Mouse (Mus musculus): ENCODE data around the gene B4galnt2.
"Not testable (repeated sequence)": the region's sequence is repeated elsewhere in the genome, so short reads cannot be mapped to it uniquely, and the experiment has no call there.

B4galnt2 gene

GRCm38 (mm10) chr11:95914571-95914991 is at the start of gene B4galnt2:
Gene B4galnt2, minus strand, starts transcription at chr11:95914891.
- no peak for DNase-seq (ENCODE audit: low spot score in 2 of 2)

DNA sequence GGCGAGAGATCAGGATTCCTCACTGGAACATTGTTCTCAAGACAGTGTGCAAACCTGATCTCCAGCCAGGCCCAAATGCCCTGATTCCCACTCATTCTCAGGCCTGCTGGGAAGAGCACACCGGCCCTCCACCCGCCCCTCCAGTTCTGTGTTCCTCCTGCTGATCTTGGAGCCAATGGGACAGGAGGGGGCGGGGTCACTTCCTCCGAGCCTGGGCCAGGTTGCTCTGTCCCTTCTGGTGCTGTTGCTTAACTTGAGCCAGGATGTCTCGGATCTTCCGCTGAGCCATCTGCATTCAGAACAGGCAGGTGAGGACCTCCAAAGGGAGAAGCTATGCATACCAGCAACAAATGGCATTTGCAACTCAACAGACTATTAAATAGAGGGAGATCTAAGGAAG is 48.6 kb upstream of the B4galnt2 start:
- DNase-seq (ENCODE audit: low spot score in 2 of 2): no peak

- peak in 1 of 2 experiments; percentile 14 for DNase-seq (ENCODE audit: low spot score in 2 of 2)
These were observed 44.5 kb upstream of the B4galnt2 start for GRCm38 (mm10) chr11:95959152-95959551.

- no peak for DNase-seq (ENCODE audit: low spot score in 2 of 2)
These were observed 43.6 kb upstream of the B4galnt2 start for GRCm38 (mm10) chr11:95958251-95958650.

- DNase-seq (ENCODE audit: low spot score in 2 of 2): no peak
These were observed 42.7 kb upstream of the B4galnt2 start for GRCm38 (mm10) chr11:95957407-95957806.

GRCm38 (mm10) chr11:95953313-95953712 is 38.6 kb upstream of the B4galnt2 start:
- DNase-seq (ENCODE audit: low spot score in 2 of 2): no peak

GRCm38 (mm10) chr11:95945838-95946472 is 31.3 kb upstream of the B4galnt2 start:
- no peak for DNase-seq (ENCODE audit: low spot score in 2 of 2)

GRCm38 (mm10) chr11:95939828-95940507 is 25.3 kb upstream of the B4galnt2 start:
- DNase-seq (ENCODE audit: low spot score in 2 of 2): peak in 1 of 2 experiments; percentile 5

GRCm38 (mm10) chr11:95936409-95936808 is 21.7 kb upstream of the B4galnt2 start:
- no peak for DNase-seq (ENCODE audit: low spot score in 2 of 2)

- DNase-seq (ENCODE audit: low spot score in 2 of 2): not testable (repeated sequence)
These were observed 17.5 kb upstream of the B4galnt2 start for GRCm38 (mm10) chr11:95932168-95932567.

GRCm38 (mm10) chr11:95926398-95926797 is 11.7 kb upstream of the B4galnt2 start:
- no peak for DNase-seq (ENCODE audit: low spot score in 2 of 2)

GRCm38 (mm10) chr11:95925976-95926375 is 11.3 kb upstream of the B4galnt2 start:
- DNase-seq (ENCODE audit: low spot score in 2 of 2): no peak

- no peak for DNase-seq (ENCODE audit: low spot score in 2 of 2)
These were observed 9.5 kb upstream of the B4galnt2 start for GRCm38 (mm10) chr11:95924215-95924614.

DNA sequence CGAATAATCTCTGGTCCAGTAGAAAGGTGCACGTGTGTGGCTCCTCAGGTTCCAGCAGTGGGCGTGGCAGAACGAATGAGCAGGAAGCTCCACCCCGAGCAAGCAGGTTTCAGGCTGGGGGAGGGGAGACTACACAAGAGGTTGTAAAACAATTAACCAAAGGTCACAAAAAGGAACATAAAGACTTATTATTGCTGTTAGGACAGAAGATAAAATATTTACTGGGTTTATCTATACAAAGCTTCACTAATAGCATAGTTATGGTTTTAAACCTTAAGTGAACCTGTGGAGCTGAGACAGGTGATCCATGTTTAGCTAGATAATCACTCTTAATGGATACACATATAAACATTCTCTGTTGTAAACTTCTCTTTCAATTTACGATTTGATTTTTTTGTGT is 8.8 kb upstream of the B4galnt2 start:
- not testable (repeated sequence) for DNase-seq (ENCODE audit: low spot score in 2 of 2)

GRCm38 (mm10) chr11:95921991-95922621 is 7.4 kb upstream of the B4galnt2 start:
- no peak for DNase-seq (ENCODE audit: low spot score in 2 of 2)

DNA sequence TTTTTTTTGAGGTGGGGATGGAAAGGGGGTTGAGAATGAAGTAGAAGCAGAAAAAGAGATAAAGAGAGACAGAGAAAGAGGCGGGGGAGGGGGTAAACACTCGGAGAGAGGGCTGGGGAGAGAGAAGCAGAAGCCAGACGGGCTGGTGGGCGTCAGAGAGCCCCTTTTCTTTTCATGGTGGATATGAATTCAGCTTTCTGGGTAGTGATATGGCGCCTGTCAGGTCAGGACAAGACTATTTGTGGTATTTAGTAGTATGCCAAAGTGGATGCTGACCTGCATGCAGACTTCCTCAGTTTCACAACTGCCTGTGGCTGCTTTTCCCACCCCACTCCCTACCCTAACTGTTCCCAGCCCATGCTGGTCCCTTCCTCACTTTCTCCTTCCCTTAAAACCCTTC is 1.7 kb upstream of the B4galnt2 start:
- DNase-seq (ENCODE audit: low spot score in 2 of 2): no peak

GRCm38 (mm10) chr11:95915006-95915710 is 467 bp upstream of the B4galnt2 start:
- DNase-seq (ENCODE audit: low spot score in 2 of 2): no peak

DNA sequence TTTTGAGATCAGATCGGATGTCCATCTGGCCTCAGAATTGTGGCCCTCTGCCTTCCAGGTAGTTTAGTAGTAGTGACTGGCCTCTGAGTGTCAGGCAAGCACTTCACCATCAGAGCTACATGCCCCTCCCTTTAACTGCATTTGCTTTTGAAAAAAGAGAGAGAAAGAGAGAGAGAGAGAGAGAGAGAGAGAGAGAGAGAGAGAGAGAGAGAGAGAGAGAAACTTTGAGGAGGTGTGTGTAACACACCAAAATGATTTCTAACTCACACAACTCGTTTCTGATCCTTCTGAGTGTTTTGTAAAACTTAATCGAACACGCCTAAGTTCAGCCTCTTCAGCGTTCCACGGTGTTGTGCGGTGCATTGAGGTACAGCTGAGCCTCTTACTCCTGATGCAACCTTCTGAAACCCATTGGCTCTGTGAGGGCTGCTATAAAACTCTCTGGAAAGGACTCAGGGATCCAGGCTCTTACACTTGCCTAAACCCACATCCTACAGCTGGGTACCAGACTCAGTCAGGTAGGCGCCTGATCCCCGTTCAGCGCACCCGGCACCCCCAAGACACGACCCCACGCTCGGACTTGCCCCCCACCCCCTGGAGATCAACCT is 628 bp downstream of the B4galnt2 start:
- DNase-seq (ENCODE audit: low spot score in 2 of 2): no peak

- DNase-seq (ENCODE audit: low spot score in 2 of 2): no peak
These were observed 3.1 kb downstream of the B4galnt2 start for GRCm38 (mm10) chr11:95911579-95911978.

DNA sequence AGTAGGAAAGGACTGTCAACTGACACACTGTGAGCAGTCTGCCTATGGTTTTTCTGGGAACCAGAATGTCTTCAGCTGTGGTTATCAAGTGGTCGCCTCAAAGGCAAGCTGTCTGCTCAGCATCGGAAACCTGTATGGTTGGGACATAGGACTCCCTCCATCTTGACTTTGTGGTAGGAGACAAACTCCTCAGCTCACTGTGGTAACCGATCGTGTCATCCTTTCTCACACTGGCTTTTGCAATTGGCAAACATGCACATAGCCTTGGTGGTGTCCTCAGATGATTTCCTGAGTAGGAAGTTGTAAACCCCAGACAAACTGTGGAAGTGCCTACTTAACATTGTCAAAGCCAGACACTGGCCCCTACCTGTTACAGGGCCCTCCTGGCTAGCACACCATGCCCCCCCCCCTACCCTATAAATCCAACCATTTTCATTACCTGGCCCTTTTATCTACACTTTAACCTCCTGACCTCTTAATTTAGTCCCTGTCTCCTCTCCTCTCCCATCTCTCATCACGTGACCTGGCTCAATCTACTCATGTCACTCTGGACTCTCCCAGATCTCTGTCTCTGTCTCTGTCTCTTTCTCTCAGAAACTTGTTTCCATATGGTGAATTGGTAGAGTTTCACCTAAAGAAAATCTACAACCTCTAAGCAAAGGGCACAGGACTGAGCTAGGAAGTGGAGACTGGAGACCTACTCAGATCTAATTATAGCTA is 6.7 kb downstream of the B4galnt2 start:
- no peak for DNase-seq (ENCODE audit: low spot score in 2 of 2)

DNA sequence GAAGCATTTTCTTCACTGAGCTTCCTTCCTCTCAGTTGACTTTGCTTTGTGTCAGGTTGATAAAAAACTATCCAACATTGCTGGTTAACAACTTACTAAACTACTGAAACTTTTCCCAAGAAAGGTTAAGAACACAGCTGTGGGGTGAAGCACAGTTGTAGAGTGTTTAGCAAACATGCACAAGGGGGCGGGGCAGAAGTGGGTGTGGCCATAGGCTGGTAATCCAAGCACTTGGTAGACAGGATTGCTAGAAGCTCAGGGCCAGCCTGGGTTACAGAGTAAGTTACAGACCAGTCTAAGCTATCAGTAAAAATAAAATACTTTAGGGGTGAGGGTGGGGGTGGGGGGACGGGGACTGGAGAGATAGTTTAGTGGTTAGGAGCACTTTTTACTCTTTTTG is 10.4 kb downstream of the B4galnt2 start:
- DNase-seq (ENCODE audit: low spot score in 2 of 2): no peak

All from thymus, postnatal 10 days (tissue).